Comparison of ENCODE assay signal across 16 mouse cellular contexts in the genomic region with DNA sequence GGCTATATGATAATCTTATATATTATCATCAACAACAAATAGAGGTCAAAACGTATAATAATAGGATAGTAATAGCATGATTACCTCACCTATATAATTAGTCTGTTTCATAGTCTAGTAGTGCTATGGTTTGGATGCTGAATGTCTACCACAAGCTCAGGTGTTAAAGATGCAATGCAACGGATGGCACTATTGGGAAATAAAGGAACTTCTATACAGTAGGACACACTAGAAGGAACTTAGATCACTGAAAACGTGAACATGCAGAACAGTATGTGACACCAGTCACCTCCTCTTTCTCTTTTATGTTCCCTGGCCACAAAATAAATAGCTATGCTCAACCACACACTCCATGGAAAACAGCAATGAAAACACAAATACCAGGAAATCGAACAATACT.
"Had no signal": no experiment of that assay in that cellular context is flagged by ENCODE, and none has a peak within 500 bp of the region (broad histone marks: within the 10 kb centered on the region; RNA-seq: fewer than 3 reads in every experiment).

No protein-coding gene starts in this region.

- H3K4me2 ChIP-seq: neural tube, embryonic 13.5 days; neural tube, embryonic 15.5 days; stomach, embryonic 15.5 days had no signal

- H3K9ac ChIP-seq: neural tube, embryonic 13.5 days; neural tube, embryonic 15.5 days; stomach, embryonic 15.5 days had no signal

- H3K4me3 ChIP-seq: neural tube, embryonic 13.5 days; neural tube, embryonic 15.5 days; stomach, embryonic 15.5 days had no signal

- H3K27me3 ChIP-seq: neural tube, embryonic 13.5 days; neural tube, embryonic 15.5 days; stomach, embryonic 15.5 days had no signal

- DNase-seq: retina, postnatal 1 day; right cerebral cortex, adult 18-20 months; right cerebral cortex, postnatal 14 days; right cerebral cortex, postnatal 25 days; right cerebral cortex, postnatal 4 days; spleen, adult 18-20 months; thymus, adult 18-20 months; thymus, adult 2 months; thymus, postnatal 14 days; thymus, postnatal 25 days; thymus, postnatal 36 days; thymus, postnatal 4 days had no signal

- H3K9me3 ChIP-seq: neural tube, embryonic 13.5 days; neural tube, embryonic 15.5 days; stomach, embryonic 15.5 days had no signal

- H3K27ac ChIP-seq: neural tube, embryonic 13.5 days; neural tube, embryonic 15.5 days; stomach, embryonic 15.5 days; stomach, postnatal 0 days had no signal

- H3K36me3 ChIP-seq: neural tube, embryonic 13.5 days; neural tube, embryonic 15.5 days; stomach, embryonic 15.5 days had no signal
